Mouse (Mus musculus) ovary, postnatal 36 days (tissue): ENCODE results near the gene Sorcs2.

Experiments used
- DNase-seq: peaks from one replicate; pipeline ENCODE4 v3.0.0; 2022; ENCODE audit warnings: low spot score, mixed read lengths

Sorcs2 gene

DNA sequence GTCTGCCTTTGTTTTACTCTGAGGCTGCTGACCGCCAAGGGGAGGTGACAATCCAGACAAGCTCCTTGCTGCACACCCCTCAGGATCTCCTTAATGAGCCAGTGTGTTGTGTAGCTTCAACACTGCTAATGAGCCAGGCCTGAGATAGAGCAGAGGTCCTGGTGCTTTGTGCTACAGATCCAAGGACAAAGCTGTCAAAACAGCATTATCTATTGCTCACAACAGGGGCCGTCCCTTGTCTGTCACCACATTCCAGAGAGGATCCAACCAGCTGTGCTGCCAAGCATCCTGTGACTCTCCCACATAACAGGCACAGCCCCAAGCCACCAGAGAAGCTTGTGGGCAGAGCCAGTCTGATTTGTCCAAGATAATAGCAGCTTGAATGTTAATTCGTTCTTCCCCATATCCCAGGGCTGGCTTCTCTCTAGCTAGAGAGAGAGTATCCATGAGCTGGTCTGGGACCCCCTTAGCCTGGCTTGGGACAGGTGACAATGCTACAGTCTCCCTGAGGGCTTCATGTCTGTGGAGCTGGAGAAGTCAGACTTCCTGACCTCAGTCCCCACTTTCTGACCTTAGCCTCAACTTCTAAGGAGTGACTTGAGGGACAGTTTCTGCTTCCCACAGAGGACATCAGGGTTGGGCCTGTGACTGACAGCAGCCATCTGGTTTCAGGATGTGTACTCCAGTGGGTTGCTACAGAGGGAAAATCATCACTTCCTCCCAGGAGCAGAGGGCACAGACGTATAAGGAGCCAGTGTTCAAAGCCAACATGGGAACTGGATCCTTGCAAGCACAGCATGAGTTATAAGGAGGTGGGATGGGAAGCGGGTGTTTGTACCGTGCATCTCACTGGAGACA is 328.2 kb downstream of the Sorcs2 start:
- peak; percentile 25 for DNase-seq

DNA sequence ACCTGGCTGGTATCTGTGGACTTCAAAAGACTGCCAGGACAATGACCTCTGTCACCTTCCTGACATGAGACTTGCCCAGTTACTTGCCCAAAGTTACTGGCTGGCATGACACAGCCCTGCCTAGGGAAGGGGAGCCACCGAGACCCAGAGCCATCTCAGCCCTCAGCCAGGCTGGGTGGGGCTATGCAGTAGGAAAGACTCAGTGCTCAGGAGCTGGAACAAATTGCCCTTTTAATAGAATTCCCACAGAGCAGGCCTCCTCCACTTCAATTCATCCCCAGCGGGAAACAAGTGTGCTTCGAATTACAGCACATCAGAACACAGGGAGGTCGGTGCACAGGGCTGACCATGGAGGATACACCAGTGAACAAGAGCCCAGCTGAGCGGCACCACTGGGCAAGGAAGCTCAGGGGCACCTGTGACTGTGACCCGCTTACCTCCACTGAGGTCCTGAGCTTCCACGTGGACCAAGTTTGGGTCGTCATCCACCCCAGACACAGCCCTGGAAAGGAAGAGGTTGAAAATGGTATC is 330.2 kb downstream of the Sorcs2 start:
- no peak for DNase-seq

DNA sequence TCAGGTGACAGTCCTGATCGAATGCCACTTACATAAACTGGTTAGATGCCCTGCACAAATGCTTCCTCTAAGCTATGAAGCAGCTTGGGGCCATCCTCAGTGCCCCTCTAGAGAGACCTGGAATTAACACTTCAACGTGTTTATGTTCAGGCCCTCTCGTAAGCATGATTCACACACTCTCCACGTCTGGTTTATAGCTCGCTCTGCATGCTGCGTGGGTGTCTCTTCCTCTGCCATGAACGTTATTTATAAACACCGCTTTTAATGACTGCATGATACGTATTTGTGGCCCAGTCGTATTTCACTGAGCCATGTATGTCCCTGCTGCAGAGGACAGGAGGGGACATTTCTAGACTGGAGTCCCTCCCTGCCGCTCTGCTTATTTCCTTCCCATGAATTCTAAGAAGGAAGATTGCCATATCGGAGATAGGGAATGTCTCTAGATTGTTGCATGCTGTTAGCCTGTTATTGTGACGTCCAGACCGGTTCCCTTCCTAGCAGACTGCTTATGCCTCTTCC is 340.1 kb downstream of the Sorcs2 start:
- DNase-seq, result no peak

DNA sequence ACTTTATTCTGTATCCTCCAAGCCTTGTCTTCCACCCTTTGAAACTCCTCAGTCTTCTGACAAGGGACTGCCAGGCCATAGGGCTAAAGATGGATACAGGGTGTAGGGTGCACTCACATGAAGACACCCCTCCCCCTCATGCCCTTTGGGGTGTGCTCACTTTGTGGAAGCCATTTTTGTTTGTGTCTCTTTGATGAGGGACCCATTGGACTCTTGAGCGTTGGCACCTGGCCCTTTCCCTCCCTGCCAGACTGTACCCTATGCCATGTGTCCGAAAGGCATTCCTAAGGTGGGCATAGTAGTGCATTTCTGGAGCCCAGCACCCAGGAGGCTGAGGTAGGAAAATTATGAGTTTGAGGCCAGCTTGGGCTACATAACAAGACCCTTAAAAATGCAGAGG is 341.0 kb downstream of the Sorcs2 start:
- DNase-seq, result no peak

DNA sequence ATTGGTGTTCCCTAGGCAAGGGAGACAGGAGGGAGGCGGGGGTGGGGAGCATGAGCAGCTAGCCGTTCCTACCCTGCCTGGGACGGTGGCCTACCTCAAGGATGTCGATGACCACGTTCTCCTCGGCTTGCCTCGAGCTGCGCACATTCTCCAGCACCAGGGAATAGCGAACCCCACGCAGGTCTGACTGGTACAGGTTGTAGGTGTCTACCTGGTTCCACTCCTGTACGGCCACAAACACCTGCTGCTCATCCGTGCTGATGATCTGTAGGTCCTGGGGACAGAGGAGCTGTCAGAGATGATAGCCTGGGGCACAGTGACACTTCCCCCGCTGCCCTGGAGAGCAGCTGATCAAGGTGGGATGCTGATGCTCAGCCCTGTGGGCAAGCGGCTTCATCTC is 342.1 kb downstream of the Sorcs2 start:
- DNase-seq, result no peak

DNA sequence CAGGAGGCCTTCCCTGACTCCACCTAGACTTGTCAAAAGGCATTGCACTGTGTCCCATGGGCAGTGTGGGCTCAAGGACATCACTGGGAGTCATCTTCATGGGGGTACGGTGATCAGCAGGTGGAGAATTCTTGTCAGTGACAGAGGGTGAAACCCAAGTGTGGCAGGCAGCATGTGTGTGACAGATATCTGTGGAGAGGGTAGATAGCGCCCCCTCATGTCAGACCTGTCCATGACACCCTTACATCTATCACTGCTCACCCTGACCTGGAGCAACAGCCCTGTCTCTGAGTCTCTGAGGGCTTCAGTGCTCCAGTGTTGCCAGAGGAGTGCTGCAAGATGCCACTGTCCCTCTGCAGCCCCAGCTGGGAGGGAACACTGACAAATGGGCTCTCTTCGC is 343.4 kb downstream of the Sorcs2 start:
- no peak for DNase-seq

DNA sequence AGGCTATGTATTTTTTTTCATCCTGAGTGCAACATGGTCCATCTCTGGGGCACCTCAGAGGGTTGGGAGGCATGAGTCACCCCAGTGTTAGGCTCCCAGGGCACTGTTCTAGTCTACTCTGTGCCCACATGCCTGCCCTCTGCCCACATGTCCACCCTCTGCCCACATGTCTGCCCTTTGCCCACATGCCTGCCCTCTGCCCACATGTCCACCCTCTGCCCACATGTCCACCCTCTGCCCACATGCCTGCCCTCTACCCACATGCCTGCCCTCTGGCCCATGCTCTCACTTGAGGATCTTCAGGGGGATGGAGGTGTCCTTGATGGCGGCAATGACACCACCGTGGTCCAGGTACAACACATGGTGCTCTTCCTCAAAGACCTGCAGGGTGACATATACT is 354.8 kb downstream of the Sorcs2 start:
- DNase-seq, result no peak

DNA sequence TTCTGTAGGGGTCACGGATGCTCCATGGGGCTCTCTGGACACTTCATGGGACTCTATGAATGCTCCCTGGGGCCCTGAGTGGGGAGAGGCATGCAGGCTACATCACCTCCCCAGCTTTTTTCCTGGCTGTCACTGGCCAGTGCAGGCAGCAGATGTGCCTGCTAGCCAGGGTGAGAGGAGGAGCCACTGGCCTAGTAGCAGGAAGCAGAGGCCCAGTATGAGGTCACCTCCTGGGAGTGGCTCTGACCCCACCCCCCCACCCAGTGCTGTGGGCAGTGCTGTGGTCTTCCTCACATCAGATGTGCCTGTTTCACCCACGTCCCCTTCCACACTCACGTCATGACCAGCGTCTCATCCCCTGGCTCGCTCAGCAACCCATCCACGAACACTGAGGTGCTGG is 356.2 kb downstream of the Sorcs2 start:
- no peak for DNase-seq

DNA sequence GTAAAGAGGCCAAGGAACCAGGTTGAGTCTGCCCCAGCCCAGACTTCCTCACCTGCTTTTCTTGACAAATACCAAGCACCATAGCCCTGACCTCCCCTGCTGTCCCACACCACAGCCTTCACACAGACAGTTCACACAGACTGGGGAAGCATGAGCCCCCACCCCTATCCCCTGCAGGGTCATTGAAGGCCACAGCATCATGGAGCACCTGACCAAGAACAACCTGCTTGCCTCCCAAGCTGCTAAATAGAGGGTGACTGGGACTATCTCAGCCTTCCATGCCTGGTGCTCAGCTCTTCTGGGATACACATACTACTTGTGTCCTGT is 356.7 kb downstream of the Sorcs2 start:
- DNase-seq, result no peak

DNA sequence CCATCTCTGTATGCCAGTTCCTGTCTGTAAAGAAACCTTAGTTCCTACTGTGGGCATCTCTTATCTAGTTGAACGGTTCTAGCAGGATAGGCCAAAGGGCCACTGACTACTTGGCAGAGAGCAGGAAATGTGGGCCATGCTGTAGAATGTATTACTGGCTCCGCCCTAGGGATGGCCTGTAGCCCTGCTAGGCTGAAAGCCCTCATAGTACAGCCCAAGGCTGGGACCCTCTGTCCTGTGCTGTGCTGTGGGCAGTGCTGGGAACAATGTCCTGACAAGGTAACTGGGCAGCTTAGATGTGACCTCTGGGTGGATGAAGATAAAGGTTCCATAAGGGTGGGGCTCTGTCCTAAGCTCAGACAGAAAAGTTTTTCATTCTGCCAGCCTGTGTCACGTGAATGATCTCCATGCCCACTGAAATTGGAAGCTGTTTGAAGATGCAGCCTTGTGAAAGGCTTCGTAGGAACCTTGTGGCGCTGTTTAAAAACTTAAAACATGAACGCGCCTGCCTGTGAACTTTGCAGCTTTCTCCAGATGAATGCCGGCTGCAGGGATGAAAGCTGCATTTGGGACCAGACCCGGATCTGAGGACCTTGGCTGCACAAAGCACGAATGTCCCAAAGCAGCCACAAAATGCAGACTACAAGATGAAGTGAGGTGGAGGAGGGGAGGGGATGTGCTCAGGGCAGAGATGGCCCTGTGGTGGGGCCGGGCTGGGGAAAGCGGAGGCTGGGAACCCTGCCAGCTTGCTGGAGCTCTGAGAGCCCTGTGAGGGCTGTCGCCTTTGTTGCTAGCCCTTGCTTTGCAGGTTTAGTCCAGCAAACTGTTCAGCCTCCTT is 357.3 kb downstream of the Sorcs2 start:
- peak; percentile 54 for DNase-seq

DNA sequence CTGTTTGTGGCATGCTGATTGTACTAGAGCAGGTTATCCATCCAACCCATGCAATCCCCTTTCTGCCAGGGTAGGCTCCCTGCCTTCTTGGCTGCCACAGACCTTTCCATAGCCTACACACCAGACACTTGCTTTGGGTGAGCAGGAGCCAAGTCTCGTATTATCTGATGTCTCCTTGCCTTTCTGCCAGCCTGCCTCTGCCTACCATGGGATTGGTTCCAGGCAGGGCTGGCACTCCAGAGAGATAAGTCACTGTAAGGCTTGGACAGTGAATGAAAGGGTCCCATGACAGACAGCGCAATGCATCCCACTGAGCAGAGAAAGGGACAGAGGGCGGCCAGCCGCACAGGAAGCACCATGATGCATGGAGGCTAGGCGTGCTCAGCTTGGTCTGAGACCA is 358.3 kb downstream of the Sorcs2 start:
- no peak for DNase-seq

DNA sequence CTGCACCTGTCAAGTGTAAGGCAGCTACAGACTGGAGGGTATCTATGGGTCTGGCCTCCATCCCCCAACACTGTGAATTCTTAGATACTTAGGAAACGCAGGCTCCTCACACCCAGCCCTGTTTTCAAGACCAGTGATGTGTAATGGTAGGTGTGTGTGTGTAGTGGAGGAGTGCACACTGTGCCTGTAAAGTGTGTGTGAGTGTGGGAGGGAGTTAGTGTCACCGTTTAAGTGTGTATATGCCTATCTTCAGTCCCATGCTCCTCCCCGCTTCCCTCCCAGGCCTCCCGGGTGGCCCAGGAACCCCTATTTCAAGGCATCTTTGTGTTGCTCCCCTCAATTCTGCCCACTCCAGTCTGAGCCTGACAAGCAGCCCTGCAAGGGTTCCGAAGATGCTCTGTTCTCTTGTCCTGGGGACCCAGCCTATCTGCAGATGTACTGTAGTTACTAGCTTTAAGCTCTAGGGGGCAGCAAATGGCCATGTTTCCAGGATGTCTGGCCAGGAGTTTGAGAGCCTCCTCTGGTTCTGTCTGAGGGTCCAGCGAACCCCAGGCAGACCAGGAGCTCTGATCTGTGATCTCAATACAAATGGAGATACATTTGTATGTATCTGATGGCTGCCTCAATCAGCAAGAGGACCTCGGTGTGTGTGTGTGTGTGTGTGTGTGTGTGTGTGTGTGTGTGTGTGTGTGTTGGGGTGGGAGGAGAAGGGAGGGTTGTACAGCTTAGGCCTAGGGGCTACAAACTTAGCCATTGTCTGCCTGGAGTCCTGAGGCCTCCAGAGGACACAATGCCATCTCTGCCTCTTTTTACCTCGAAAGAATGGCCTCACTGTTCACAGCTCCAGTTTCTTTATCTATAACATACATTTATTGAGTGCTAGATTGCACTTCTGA is 364.2 kb downstream of the Sorcs2 start:
- no peak for DNase-seq

DNA sequence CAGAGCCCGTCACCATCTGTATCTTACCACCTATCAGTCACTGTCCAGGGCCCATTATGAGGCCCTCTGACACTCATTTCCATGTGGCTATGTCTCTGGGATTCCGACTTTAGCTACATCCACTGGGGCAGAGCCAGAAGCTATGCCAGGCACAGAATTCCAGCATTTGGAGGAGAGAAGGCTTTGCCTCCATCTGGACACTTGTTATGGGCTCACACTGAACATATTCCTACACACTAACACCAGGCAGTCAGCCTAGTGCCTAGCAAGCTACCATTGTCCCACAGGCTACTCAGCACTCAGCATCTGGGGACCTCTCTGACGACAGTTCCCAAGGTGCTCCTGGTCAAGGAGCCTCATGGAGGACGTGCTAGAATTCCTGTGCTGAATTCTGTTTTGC is 372.9 kb downstream of the Sorcs2 start:
- DNase-seq, result no peak

DNA sequence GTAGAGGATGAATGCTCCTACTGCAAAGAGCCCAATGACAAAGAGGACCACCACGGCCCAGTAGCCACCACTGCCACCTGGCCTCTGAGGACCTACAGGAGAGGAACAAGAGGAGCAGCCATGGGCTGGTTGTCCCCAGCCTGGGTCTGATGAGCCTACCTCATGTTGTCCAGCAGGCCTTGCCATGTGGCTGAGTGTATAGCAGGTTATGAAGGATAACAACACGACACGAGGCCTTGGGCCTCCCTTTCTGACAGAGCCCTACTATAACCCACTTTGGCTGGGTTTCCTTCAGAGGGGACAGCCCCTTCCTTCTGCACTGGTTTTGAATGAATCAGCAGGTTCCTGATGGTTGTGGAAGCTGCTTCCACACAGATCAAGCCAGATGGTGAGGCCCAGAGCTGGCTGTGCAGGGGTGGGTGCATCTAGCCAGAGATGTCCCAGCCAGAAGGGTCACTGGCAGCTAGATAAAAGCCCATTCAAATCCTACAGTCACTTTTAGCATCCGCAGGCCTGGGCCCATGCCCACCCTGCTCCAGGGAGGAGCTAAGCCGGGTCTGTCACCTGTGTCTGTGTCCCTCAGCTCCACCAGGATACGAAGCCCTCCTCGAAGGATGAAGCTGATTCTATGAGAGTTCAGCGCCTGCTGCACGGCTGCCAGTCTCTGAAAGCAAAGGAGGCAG is 373.8 kb downstream of the Sorcs2 start:
- DNase-seq, result no peak

DNA sequence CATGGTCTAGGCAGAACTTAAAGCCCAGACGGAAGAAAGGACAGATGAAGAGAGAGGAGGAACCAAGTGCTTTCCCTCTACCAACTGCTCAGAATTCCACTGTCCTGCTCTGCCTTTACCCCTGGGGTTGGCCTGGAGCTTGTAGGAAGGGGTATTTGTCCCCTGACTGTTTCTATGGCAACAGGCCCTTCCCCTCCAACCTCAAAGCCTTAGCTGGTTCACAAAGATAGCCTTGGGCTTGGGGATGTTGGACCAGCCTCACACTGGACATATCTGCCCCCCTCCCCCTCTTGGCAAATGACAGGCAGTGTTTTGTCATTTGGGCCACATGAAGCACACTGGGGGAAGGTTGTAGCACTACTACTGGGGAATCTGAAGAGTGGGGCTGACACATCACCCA is 375.6 kb downstream of the Sorcs2 start:
- no peak for DNase-seq

DNA sequence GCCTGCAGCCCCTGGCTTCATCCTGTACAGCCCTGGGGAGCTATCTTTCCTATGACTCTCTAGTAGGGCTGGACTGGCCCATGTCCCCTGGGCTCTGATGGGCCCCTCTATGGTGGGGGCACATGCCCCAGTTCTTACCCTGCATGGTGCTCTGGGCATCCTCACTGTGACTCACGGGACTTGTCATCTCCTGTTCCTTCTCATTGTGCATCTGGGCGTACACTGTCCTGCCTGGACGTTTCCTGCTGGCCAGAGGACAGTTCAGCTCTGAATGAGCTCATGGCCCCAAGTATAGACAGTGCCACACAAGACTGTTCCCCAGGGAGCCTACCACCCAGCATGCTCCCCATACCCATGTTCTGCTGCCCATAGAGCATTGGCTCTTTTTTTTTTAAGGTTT is 376.8 kb downstream of the Sorcs2 start:
- DNase-seq, result no peak

DNA sequence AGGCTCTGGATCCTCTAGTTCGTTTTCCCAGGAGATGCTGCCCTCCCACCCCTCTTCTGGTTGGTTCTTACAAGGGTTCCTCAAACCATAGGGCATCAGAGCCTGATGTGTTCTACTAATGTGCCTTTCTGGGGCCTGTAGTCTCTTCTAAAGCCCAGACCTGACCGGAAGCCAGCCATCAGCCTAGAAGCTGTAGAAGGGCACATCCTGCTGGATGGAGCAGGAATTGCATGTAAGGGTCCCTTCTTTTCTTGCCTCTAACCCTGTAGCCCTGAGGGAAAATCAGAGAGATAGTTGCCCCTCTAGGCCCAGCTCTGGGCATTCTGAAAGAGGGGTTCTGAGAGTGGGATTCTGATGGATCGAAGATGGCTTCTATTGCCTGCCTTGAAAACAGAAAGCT is 379.6 kb downstream of the Sorcs2 start:
- no peak for DNase-seq

DNA sequence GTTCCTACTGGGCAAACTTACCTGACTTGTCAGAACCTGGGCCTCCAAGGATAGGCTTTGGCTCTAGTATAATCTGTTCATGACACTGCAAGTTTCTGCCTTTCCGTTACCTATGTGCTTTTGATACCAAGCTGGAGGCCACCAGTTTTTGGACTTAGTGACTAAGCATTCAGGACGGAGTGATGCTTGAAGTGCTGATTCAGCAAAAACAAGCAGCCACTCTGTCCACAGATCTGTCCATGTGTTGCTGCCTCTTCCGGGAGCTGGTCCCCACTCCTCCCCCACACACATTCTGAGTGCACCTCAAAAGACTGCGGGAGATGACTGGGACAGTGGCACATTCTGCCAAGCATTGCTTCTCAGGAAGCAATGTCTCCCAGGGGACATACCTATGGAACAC is 388.5 kb downstream of the Sorcs2 start:
- DNase-seq, result no peak

DNA sequence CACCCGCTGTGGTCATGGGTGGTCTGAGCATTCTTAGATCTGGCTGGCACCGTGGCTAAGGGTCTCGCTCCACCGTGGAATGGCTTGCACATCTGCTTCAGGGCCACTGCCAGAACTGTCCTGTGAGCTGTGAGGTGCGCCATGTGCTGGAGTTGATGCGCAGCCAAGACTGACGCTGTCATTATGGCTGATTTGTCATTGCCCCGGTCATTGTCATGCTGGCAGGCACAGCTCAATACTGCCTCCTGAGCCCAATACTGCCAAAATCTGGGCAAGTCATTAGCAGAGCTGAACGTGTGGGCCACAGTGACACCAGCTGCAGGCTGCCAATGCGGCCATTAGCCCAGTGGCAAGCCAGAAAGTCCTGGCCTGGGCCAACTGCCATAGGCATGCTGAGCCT is 390.3 kb downstream of the Sorcs2 start:
- DNase-seq, result no peak

DNA sequence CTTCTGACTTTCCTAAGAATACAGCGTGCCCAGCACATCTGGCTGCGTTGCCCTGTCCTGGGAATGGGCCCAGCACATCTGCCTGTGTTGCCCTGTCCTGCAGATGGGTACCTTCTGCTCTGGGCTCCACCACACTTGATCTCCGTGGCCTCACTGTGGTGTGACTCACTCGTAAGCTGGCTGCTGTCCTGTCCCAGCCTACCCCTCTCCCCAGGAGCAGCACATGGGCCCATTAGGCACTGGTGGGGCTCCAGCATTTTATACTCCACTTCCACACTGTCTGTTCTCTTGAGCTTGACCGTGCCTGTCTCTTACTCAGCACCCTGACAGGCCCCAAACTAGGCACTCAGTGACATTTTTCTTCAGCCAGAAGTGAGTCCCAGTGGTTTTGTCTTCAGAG is 391.4 kb downstream of the Sorcs2 start:
- no peak for DNase-seq

DNA sequence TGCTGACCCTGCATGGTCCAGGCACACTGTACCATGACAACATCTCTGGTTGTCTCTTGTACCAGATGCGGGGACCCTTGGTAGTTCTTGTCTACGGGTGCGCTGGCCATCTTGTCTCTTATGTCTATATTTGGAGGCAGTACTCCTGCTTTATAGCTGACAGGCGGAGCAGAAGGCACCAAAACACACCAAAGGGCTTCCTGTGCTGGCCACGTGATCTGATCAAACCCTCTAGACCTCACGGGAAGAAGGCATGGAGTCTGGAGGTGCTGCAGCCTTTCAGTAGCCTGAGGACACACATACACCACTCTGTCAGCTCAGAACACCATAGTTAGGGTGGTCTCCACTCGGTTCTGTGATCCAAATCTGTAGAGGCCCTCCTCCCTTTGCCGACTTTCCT is 391.8 kb downstream of the Sorcs2 start:
- no peak for DNase-seq
